Mouse (Mus musculus): Measurements from ENCODE around the gene Col25a1. TPM values are rescaled to one million over a fixed set of nuclear protein-coding genes. Genes with fewer than 3 reads are reported as not detected.

Col25a1 gene
- total and polyA plus RNA-seq, 2 experiments from 2014 or later: 4.2 to 15.7 TPM

DNA sequence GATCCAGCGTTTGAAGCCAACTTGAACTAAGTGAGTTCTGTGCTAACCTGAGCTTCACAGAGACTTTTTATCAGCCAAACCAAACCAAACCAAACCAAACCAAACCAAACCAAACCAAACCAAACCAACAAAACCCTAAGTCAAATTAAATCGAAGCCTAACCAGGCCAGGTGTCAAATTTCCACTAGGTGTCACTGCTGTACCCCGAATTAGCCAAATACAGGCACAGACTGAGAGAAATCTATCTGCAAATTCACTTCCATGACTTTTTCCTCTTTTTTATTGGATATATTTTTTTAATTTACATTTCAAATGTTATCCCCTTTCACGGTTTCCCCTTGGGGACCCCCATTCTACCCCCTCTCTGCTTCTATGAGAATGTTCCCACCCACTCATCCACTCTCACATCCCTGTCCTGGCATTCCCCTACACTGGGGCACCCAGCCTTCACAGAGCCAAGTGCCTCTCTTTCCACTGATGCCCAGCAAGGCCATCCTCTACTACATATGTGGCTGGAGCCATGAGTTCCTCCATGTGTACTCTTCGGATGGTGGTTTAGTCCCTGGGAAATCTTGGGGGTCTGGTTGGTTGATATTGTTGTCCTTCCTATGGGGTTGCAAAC is 36.0 kb upstream of the Col25a1 start:
- Histone ChIP-seq H3K27ac (no peak overlapping the region), H3K9me3 (ENCODE audit: low read length) (no peaks in the 10 kb centered on the region), H3K4me1 (ENCODE audit: insufficient read depth, low read length) (no peaks in the 10 kb centered on the region), H3K4me2 (ENCODE audit: low read depth, low read length) (no peak overlapping the region), H3K4me3 (ENCODE audit: low read length) (no peak overlapping the region), H3K9ac (replicated peaks; ENCODE audit: low read length) (no peak overlapping the region), H3K36me3 (ENCODE audit: insufficient read depth, low read length) (no peaks in the 10 kb centered on the region), H3K27me3 (ENCODE audit: insufficient read depth, low read length) (no peaks in the 10 kb centered on the region)
- ATAC-seq: peak; percentile 68
- peak; percentile 84 for DNase-seq (ENCODE audit: low spot score)
- TF ChIP-seq CTCF (IDR thresholded peaks at IDR 0.05; ENCODE audit: low read depth): peak; percentile 85
- WGBS: 45% methylated on average over 5 of the region's 5 CpGs

GRCm38 (mm10) chr3:130103486-130103885 is 27.8 kb upstream of the Col25a1 start:
- Histone ChIP-seq H3K27me3 (ENCODE audit: insufficient read depth, low read length) (no peaks in the 10 kb centered on the region), H3K4me3 (ENCODE audit: low read length) (no peak overlapping the region), H3K4me1 (ENCODE audit: insufficient read depth, low read length) (no peaks in the 10 kb centered on the region), H3K27ac (no peak overlapping the region), H3K36me3 (ENCODE audit: insufficient read depth, low read length) (no peaks in the 10 kb centered on the region), H3K9me3 (ENCODE audit: low read length) (no peaks in the 10 kb centered on the region), H3K9ac (replicated peaks; ENCODE audit: low read length) (no peak overlapping the region), H3K4me2 (ENCODE audit: low read depth, low read length) (no peak overlapping the region)
- no peak for ATAC-seq
- WGBS: 72% methylated on average over 8 of the region's 8 CpGs
- DNase-seq (ENCODE audit: low spot score): no peak
- peak; percentile 19; the same call in 1 of the 2 replicates for TF ChIP-seq CTCF (IDR thresholded peaks at IDR 0.05; ENCODE audit: low read depth)

- no peak for TF ChIP-seq CTCF (IDR thresholded peaks at IDR 0.05; ENCODE audit: low read depth)
- DNase-seq (ENCODE audit: low spot score) (no peak), ATAC-seq (no peak)
- Histone ChIP-seq H3K27me3 (ENCODE audit: insufficient read depth, low read length) (no peaks in the 10 kb centered on the region), H3K27ac (no peak overlapping the region), H3K4me2 (ENCODE audit: low read depth, low read length) (no peak overlapping the region), H3K9me3 (ENCODE audit: low read length) (no peaks in the 10 kb centered on the region), H3K36me3 (ENCODE audit: insufficient read depth, low read length) (no peaks in the 10 kb centered on the region), H3K4me3 (ENCODE audit: low read length) (no peak overlapping the region), H3K4me1 (ENCODE audit: insufficient read depth, low read length) (no peaks in the 10 kb centered on the region), H3K9ac (replicated peaks; ENCODE audit: low read length) (no peak overlapping the region)
- WGBS: 86% methylated on average over 9 of the region's 9 CpGs
These were observed 26.8 kb upstream of the Col25a1 start for GRCm38 (mm10) chr3:130104471-130104870.

DNA sequence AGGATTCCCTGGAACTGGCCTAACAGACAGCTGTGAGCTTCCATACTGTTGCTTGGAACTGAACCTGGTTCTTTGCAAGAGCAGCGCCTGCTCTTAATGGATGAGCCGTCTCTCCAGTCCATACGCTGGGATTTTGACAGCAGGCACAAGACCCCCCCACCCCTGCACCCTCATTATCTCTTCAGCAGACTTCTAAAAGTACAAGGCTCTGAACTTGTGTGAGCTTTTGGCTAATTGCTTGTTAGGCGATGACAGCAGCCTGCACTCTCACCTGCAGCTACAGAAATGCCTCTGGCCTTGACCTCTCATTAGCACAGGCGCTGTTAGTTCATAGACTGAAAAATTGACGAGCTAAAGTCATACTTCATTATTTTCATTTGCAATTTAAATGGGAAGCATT is 14.4 kb upstream of the Col25a1 start:
- DNase-seq (ENCODE audit: low spot score) (no peak), ATAC-seq (no peak)
- Histone ChIP-seq H3K4me1 (ENCODE audit: insufficient read depth, low read length) (no peaks in the 10 kb centered on the region), H3K36me3 (ENCODE audit: insufficient read depth, low read length) (no peaks in the 10 kb centered on the region), H3K9me3 (ENCODE audit: low read length) (no peaks in the 10 kb centered on the region), H3K27me3 (ENCODE audit: insufficient read depth, low read length) (no peaks in the 10 kb centered on the region), H3K27ac (no peak overlapping the region), H3K4me3 (ENCODE audit: low read length) (no peak overlapping the region), H3K9ac (replicated peaks; ENCODE audit: low read length) (no peak overlapping the region), H3K4me2 (ENCODE audit: low read depth, low read length) (no peak overlapping the region)
- 78% methylated on average over 6 of the region's 6 CpGs for WGBS
- no peak for TF ChIP-seq CTCF (IDR thresholded peaks at IDR 0.05; ENCODE audit: low read depth)

GRCm38 (mm10) chr3:130127840-130128239 is 3.5 kb upstream of the Col25a1 start:
- Histone ChIP-seq H3K9me3 (ENCODE audit: low read length) (no peaks in the 10 kb centered on the region), H3K9ac (replicated peaks; ENCODE audit: low read length) (no peak overlapping the region), H3K27ac (no peak overlapping the region), H3K27me3 (ENCODE audit: insufficient read depth, low read length) (no peaks in the 10 kb centered on the region), H3K4me3 (ENCODE audit: low read length) (no peak overlapping the region), H3K4me2 (ENCODE audit: low read depth, low read length) (no peak overlapping the region), H3K4me1 (ENCODE audit: insufficient read depth, low read length) (no peaks in the 10 kb centered on the region), H3K36me3 (ENCODE audit: insufficient read depth, low read length) (no peaks in the 10 kb centered on the region)
- no peak for DNase-seq (ENCODE audit: low spot score)
- TF ChIP-seq CTCF (IDR thresholded peaks at IDR 0.05; ENCODE audit: low read depth): no peak
- ATAC-seq: 0 out of 2 replicates have a peak, but pooled peaks have one; percentile 6
- WGBS: 46% methylated on average over 8 of the region's 8 CpGs

DNA sequence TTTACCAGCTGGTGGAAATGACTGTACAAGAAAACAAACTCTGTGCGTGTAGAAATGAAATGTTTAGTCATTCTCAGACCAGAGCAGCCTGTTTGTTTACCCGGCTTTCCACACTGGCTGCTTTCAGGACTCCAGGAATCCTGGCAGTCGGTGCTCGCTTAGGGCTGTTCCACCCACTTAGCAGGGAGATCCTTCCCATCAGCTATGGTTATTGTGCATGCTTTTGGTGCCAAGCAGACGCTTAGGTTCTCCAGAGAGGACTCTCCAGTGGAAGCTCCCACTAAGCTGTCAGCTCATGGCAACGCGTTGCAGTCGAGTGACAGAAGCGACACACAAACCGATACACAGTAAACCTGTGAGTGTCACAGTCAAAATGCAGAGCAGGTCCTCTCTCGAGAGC is 2.7 kb upstream of the Col25a1 start:
- peak; percentile 61 for DNase-seq (ENCODE audit: low spot score)
- no peaks in the 10 kb centered on the region for H3K9me3 ChIP-seq (ENCODE audit: low read length)
- H3K4me2 ChIP-seq (ENCODE audit: low read depth, low read length): no peak overlapping the region
- no peak overlapping the region for H3K9ac ChIP-seq (replicated peaks; ENCODE audit: low read length)
- H3K36me3 ChIP-seq (ENCODE audit: insufficient read depth, low read length): no peaks in the 10 kb centered on the region
- no peak overlapping the region for H3K27ac ChIP-seq
- H3K4me1 ChIP-seq (ENCODE audit: insufficient read depth, low read length): no peaks in the 10 kb centered on the region
- TF ChIP-seq CTCF (IDR thresholded peaks at IDR 0.05; ENCODE audit: low read depth): no peak
- peak; percentile 80 for ATAC-seq
- H3K4me3 ChIP-seq (ENCODE audit: low read length): no peak overlapping the region
- WGBS: 41% methylated on average over 11 of the region's 11 CpGs
- H3K27me3 ChIP-seq (ENCODE audit: insufficient read depth, low read length): no peaks in the 10 kb centered on the region

- ATAC-seq: 0 out of 2 replicates have a peak, but pooled peaks have one; percentile 17
- H3K9ac ChIP-seq (replicated peaks; ENCODE audit: low read length): no peak overlapping the region
- no peaks in the 10 kb centered on the region for H3K4me1 ChIP-seq (ENCODE audit: insufficient read depth, low read length)
- no peaks in the 10 kb centered on the region for H3K27me3 ChIP-seq (ENCODE audit: insufficient read depth, low read length)
- H3K4me2 ChIP-seq (ENCODE audit: low read depth, low read length): no peak overlapping the region
- peak; percentile 68 for TF ChIP-seq CTCF (IDR thresholded peaks at IDR 0.05; ENCODE audit: low read depth)
- no peak overlapping the region for H3K4me3 ChIP-seq (ENCODE audit: low read length)
- DNase-seq (ENCODE audit: low spot score): peak; percentile 43
- H3K36me3 ChIP-seq (ENCODE audit: insufficient read depth, low read length): no peaks in the 10 kb centered on the region
- no peaks in the 10 kb centered on the region for H3K9me3 ChIP-seq (ENCODE audit: low read length)
- WGBS: 62% methylated on average over 10 of the region's 10 CpGs
- no peak overlapping the region for H3K27ac ChIP-seq
These were observed 1.6 kb upstream of the Col25a1 start for GRCm38 (mm10) chr3:130129635-130130206.
